Comparison of ENCODE assay signal across 7 mouse cellular contexts in the genomic region with DNA sequence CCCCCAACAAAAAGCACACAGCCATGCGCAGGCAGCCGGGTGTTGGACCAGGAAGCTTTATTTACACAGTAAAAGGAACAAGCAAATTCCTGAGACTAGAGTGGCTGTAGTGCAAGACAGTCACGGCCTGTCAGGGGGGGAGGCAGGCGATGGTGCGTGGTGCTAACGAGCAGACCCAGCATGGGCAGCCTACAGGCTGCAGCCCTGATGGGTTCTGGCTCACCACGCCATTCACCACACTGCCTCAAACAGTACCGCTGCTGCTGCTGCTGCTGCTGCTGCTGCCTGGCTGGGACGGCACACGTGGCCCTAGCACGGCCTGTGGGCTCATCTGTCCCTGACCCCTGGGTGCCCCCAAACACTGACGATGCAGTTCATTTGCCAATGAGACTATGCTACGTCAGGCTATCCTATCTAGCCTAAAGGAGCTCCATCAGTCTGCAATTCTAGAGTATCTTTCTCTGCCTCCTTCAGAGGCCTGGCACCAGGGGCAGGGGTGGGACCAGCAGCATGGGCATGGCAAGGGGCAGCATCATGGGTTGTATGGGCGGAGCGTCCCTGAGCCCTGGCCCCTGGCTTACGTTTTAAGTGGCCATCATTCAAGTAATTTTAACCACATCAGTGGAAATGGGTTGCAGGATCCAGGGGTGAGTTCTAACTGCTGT.
DNase-seq lines count a peak whose midpoint lies in the region; ATAC-seq and TF ChIP-seq lines count a peak whose summit lies in the region.

No protein-coding gene starts in this region.

- TF ChIP-seq EP300 in CH12.LX (IDR thresholded peaks at IDR 0.05; ENCODE audit: low read length): no peak
- TF ChIP-seq EP300 in stomach, postnatal 0 days (optimal IDR thresholded peaks at IDR 0.05): no peak

- no peak for TF ChIP-seq POLR2A in CH12.LX (IDR thresholded peaks at IDR 0.05; ENCODE audit: low read depth, low read length)

- H3K27me3 ChIP-seq in CH12.LX (replicated peaks) (no peaks in the 10 kb centered on the region), E14TG2a.4 (ENCODE audit: insufficient read depth, low read length) (0 out of 2 replicates have a peak, but pooled peaks cover 3% of the 10 kb centered on the region)
- no peaks in the 10 kb centered on the region for H3K27me3 ChIP-seq in hindbrain, embryonic 10.5 days (ENCODE audit: insufficient read depth, poor library complexity, severe bottlenecking)
- no peaks in the 10 kb centered on the region for H3K27me3 ChIP-seq in lung, embryonic 14.5 days (ENCODE audit: insufficient read depth, low read length)
- no peaks in the 10 kb centered on the region for H3K27me3 ChIP-seq in stomach, postnatal 0 days (ENCODE audit: control insufficient read depth, insufficient read depth, low read length)

- ATAC-seq in lung, embryonic 14.5 days (ENCODE audit: insufficient read depth): peak; percentile 80
- ATAC-seq in stomach, postnatal 0 days (ENCODE audit: low FRiP score, low TSS enrichment): peak; percentile 48

- no peak overlapping the region for H3K9ac ChIP-seq in CH12.LX (ENCODE audit: insufficient read depth, low read depth)
- 0 out of 2 replicates have a peak overlapping the region, but pooled peaks have one; percentile 26 for H3K9ac ChIP-seq in lung, embryonic 14.5 days
- peak overlapping the region; percentile 35; the same call in 1 of the 2 replicates for H3K9ac ChIP-seq in stomach, postnatal 0 days (ENCODE audit: low read length)

- H3K79me2 ChIP-seq in CH12.LX (replicated peaks; ENCODE audit: control insufficient read depth, extremely low read depth, insufficient read depth, poor library complexity, severe bottlenecking): no peaks in the 10 kb centered on the region

- no peak for TF ChIP-seq CTCF in CH12.LX (conservative IDR thresholded peaks at IDR 0.05 in 1 of 2, IDR thresholded peaks at IDR 0.05 in 1 of 2; ENCODE audit: low read depth in 2 of 2, low read length in 2 of 2)
- TF ChIP-seq CTCF in E14TG2a.4 (conservative IDR thresholded peaks at IDR 0.05; ENCODE audit: low read length): no peak
- TF ChIP-seq CTCF in lung, embryonic 14.5 days (IDR thresholded peaks at IDR 0.05; ENCODE audit: low read depth): no peak
- TF ChIP-seq CTCF in stomach, postnatal 0 days (IDR thresholded peaks at IDR 0.05; ENCODE audit: low read depth): no peak

- no peak for DNase-seq in CH12.LX (ENCODE audit: extremely low read depth)
- DNase-seq in hindbrain, embryonic 10.5 days (ENCODE audit: low spot score): no peak
- DNase-seq in lung, embryonic 14.5 days: peak; percentile 75
- peak; percentile 34 for DNase-seq in stomach, postnatal 0 days (ENCODE audit: low spot score)
- no peak for DNase-seq in gastrocnemius, postnatal 25 days
- no peak for DNase-seq in spleen, postnatal 4 days (ENCODE audit: low spot score in 2 of 2)

- H3K4me1 ChIP-seq in CH12.LX (ENCODE audit: control insufficient read depth in 1 of 2, insufficient read depth in 2 of 2) (peaks cover 0 to 35% of the 10 kb centered on the region in 2 experiments; a peak in 2 of 4 replicates), E14TG2a.4 (replicated peaks; ENCODE audit: low read depth, low read length) (peaks cover 28% of the 10 kb centered on the region)
- peaks cover 54% of the 10 kb centered on the region for H3K4me1 ChIP-seq in hindbrain, embryonic 10.5 days (replicated peaks)
- peaks cover 24% of the 10 kb centered on the region for H3K4me1 ChIP-seq in lung, embryonic 14.5 days (ENCODE audit: insufficient read depth)
- peaks cover 6% of the 10 kb centered on the region; the same call in 1 of the 2 replicates for H3K4me1 ChIP-seq in stomach, postnatal 0 days (replicated peaks; ENCODE audit: control insufficient read depth, insufficient read depth)

- no peak for TF ChIP-seq RAD21 in CH12.LX (IDR thresholded peaks at IDR 0.05; ENCODE audit: low read depth, low read length)

- H3K9me3 ChIP-seq in CH12.LX (replicated peaks; ENCODE audit: low read length): no peaks in the 10 kb centered on the region
- no peaks in the 10 kb centered on the region for H3K9me3 ChIP-seq in E14TG2a.4 (ENCODE audit: low read length)
- no peaks in the 10 kb centered on the region for H3K9me3 ChIP-seq in hindbrain, embryonic 10.5 days
- H3K9me3 ChIP-seq in lung, embryonic 14.5 days (ENCODE audit: low read depth, low read length): no peaks in the 10 kb centered on the region
- H3K9me3 ChIP-seq in stomach, postnatal 0 days (ENCODE audit: control insufficient read depth, low read length): no peaks in the 10 kb centered on the region

- in situ Hi-C loops in CH12.LX (cut with MboI; ENCODE audit: low pct_ligation_motif_present, low pct_unique_long_range_greater_than_20kb, low sequenced_read_pairs): no loop called here

- no peak overlapping the region for H3K4me2 ChIP-seq in CH12.LX (ENCODE audit: insufficient read depth, low read depth, poor library complexity, severe bottlenecking)
- H3K4me2 ChIP-seq in lung, embryonic 14.5 days: peak overlapping the region; percentile 30
- no peak overlapping the region for H3K4me2 ChIP-seq in stomach, postnatal 0 days (replicated peaks; ENCODE audit: low read depth)

- peaks cover 35 to 60% of the 10 kb centered on the region in 2 experiments for H3K36me3 ChIP-seq in CH12.LX (replicated peaks in 1 of 2; ENCODE audit: control insufficient read depth in 1 of 2, insufficient read depth in 1 of 2, low read length in 1 of 2)
- peaks cover 13% of the 10 kb centered on the region; the same call in 1 of the 2 replicates for H3K36me3 ChIP-seq in E14TG2a.4 (ENCODE audit: insufficient read depth, low read length)
- H3K36me3 ChIP-seq in hindbrain, embryonic 10.5 days: peaks cover 24% of the 10 kb centered on the region
- H3K36me3 ChIP-seq in lung, embryonic 14.5 days (ENCODE audit: insufficient read depth): peaks cover 6% of the 10 kb centered on the region
- H3K36me3 ChIP-seq in stomach, postnatal 0 days (ENCODE audit: control insufficient read depth, insufficient read depth, low read length): peaks cover 4% of the 10 kb centered on the region; the same call in 1 of the 2 replicates

- no peak overlapping the region for H3K27ac ChIP-seq in CH12.LX (ENCODE audit: insufficient read depth, low read depth)
- peak overlapping the region; percentile 73 for H3K27ac ChIP-seq in hindbrain, embryonic 10.5 days
- H3K27ac ChIP-seq in lung, embryonic 14.5 days (ENCODE audit: low read depth): peak overlapping the region; percentile 69; the same call in 1 of the 2 replicates
- peak overlapping the region; percentile 58 for H3K27ac ChIP-seq in stomach, postnatal 0 days (replicated peaks)

- H3K4me3 ChIP-seq in CH12.LX (replicated peaks in 1 of 3; ENCODE audit: low read depth in 2 of 3, low read length in 2 of 3, poor library complexity in 1 of 3): no peak overlapping the region
- peak overlapping the region; percentile 64 for H3K4me3 ChIP-seq in E14TG2a.4 (replicated peaks; ENCODE audit: low read length)
- no peak overlapping the region for H3K4me3 ChIP-seq in hindbrain, embryonic 10.5 days
- H3K4me3 ChIP-seq in lung, embryonic 14.5 days (ENCODE audit: low read depth, low read length): no peak overlapping the region
- no peak overlapping the region for H3K4me3 ChIP-seq in stomach, postnatal 0 days (ENCODE audit: low read depth, low read length)

- 44% methylated on average over 16 of the region's 16 CpGs for WGBS in hindbrain, embryonic 10.5 days
- 23% methylated on average over 16 of the region's 16 CpGs for WGBS in lung, embryonic 14.5 days
- WGBS in stomach, postnatal 0 days: 31% methylated on average over 16 of the region's 16 CpGs

- dilution Hi-C loops in CH12.LX (cut with MboI; ENCODE audit: extremely low pct_ligation_motif_present, extremely low pct_unique_long_range_greater_than_20kb, low sequenced_read_pairs): no loop called here

TF ChIP-seq in CH12.LX, 34 proteins besides CTCF, POLR2A, EP300 and RAD21:
- TF ChIP-seq TCF12 (IDR thresholded peaks at IDR 0.05; ENCODE audit: low read depth, low read length) (no peak), PAX5 (IDR thresholded peaks at IDR 0.05; ENCODE audit: low read length) (no peak), CHD2 (IDR thresholded peaks at IDR 0.05; ENCODE audit: low read length) (0 out of 2 replicates have a peak, but pooled peaks have one; percentile 13)
TF ChIP-seq in CH12.LX: peak in this region for 1.

Comparison
In these comparisons a context has a peak if more than half of its experiments do, and no peak if none do; other contexts are left out.
1. DNase-seq: peak in lung, embryonic 14.5 days (single experiment) and stomach, postnatal 0 days (single experiment); none in CH12.LX (single experiment), hindbrain, embryonic 10.5 days (single experiment), gastrocnemius, postnatal 25 days (single experiment) and spleen, postnatal 4 days (0 of 2).